Mouse (Mus musculus) bone marrow, adult 2 months (tissue): ENCODE data around the gene Apol10b.
"Not testable (repeated sequence)": the region's sequence is repeated elsewhere in the genome, so short reads cannot be mapped to it uniquely, and the experiment has no call there.

Experiments used
- CTCF ChIP-seq: fragments of 200-500 bp; IDR thresholded peaks from 2 replicates; pipeline ENCODE4 v1.5.1; 2011; ENCODE audit warnings: low read length, control low read depth; ENCODE audit not compliant: control insufficient read depth, insufficient read depth
- POLR2A ChIP-seq: fragments of 200-500 bp; IDR thresholded peaks from 2 replicates; pipeline ENCODE4 v1.6.1; 2011; ENCODE audit warnings: low read depth, mild to moderate bottlenecking, control low read depth, low read length, borderline replicate concordance; ENCODE audit not compliant: control insufficient read depth

DNA sequence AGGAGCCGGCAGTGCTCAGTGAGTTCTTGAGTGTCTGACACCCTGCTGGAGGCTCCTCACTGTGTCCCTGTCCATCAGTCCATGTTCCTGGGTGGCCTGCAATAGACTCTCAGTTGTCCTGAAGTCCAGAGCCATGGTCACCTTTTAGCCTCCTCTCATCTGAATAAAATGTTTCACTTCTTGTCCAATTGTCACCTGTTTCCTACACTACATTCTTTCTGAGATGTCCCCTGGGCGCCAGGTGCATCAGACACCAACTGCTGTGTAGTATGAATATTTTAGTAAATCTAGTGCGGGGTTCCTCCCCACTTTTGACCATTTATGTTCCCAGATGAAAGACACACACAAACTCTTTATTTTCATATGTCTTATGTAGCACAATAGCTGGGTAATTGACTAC is 33.9 kb upstream of the Apol10b start:
- TF ChIP-seq POLR2A, CTCF: not testable (repeated sequence)
